Mouse (Mus musculus) liver, postnatal 0 days (tissue): ENCODE results near the gene Slc25a44.

ENCODE experiments used
- CTCF ChIP-seq: sonication (generic); IDR thresholded peaks from 2 replicates; pipeline ENCODE4 v1.5.1; 2016; ENCODE audit warnings: antibody characterized with exemption, low read depth
- EP300 ChIP-seq: IDR thresholded peaks from 2 replicates; pipeline ENCODE4 v1.6.1; 2016; ENCODE audit warnings: antibody characterized with exemption, low read depth, mild to moderate bottlenecking

DNA sequence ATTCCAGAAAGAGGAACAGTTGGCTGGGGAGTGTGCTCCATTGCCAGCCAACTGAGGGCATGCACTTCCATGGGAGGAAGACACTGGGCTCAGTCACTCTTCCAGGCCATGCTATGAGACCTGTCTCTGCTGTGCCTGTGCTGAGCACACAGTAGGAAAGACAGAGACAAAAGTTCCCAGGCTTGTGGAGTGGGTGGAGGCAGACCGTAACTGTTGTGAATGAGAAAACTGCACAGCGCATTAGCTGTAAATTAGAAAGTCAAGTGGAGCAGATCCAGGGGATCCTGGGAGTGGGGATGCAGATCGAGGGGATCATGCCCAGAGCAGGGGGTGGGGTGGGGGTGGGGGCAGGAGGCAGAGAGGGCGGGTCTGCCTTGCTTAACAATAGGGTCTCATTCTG is 14.6 kb upstream of the Slc25a44 start:
- TF ChIP-seq CTCF, result no peak
- TF ChIP-seq EP300, result no peak
